Mouse (Mus musculus): ENCODE measurements at regions not wholly inside any gene's neighbourhood (a gene's known extent, or its start where the extent isn't known, plus 50 kb on each side); places are given as distances from the start of the nearest gene placed in this dataset.

DNA sequence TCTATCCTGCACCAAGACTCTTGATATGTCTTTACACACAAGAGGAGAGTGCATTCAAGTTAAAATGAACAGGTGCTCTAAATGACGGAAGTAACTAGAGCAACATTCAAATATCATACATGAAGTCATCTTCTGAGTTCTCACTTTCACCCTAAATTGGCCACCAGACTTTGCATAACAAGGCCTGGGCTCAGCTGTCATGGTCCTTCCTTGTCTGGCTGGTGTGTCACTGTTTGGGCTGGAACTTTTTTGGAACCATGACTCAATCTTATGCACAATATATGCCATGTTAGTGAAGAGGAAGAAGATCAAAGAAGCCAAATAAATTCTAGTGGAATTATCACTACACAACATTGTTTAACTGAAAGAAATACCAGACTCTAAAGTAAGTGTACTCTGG is 318.7 kb upstream of the BB014433 start:
- ATAC-seq (ENCODE audit: low FRiP score): no peak
- Histone ChIP-seq H3K27ac (ENCODE audit: low read depth, low read length) (no peak overlapping the region), H3K9ac (replicated peaks; ENCODE audit: low read length, poor library complexity, severe bottlenecking) (no peak overlapping the region), H3K4me3 (ENCODE audit: low read depth, low read length) (no peak overlapping the region), H3K27me3 (ENCODE audit: insufficient read depth, low read length) (no peaks in the 10 kb centered on the region), H3K36me3 (ENCODE audit: insufficient read depth, low read length) (no peaks in the 10 kb centered on the region), H3K4me2 (ENCODE audit: low read depth, low read length, poor library complexity, severe bottlenecking) (no peak overlapping the region), H3K9me3 (ENCODE audit: low read length) (no peaks in the 10 kb centered on the region), H3K4me1 (ENCODE audit: insufficient read depth, low read length) (no peaks in the 10 kb centered on the region)
- 98% methylated on average over 1 of the region's 1 CpGs for WGBS
- no peak for TF ChIP-seq CTCF (IDR thresholded peaks at IDR 0.05)
- DNase-seq (ENCODE audit: low spot score): no peak

DNA sequence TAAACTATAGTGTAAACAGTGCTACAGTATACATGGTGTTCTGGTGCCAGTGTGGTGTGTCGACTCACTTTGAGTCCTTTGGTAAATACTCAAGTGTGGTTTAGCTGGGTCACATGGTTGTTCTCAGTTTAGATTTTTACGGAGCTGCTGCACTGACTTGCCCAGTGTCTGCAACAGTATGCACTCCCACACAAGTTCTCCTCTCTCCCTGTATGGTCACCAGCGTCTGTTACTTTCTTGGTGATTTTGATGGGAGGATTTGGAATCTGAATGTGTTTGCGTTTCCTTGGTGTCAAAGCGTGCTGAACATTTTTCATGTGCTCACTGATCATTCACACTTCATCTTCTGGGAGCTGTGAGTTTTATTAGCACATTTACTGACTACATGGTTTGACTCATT is 298.3 kb upstream of the BB014433 start:
- Histone ChIP-seq H3K4me3 (ENCODE audit: low read depth, low read length) (no peak overlapping the region), H3K4me2 (ENCODE audit: low read depth, low read length, poor library complexity, severe bottlenecking) (no peak overlapping the region), H3K9ac (replicated peaks; ENCODE audit: low read length, poor library complexity, severe bottlenecking) (no peak overlapping the region), H3K4me1 (ENCODE audit: insufficient read depth, low read length) (no peaks in the 10 kb centered on the region), H3K27ac (ENCODE audit: low read depth, low read length) (no peak overlapping the region), H3K9me3 (ENCODE audit: low read length) (no peaks in the 10 kb centered on the region), H3K27me3 (ENCODE audit: insufficient read depth, low read length) (no peaks in the 10 kb centered on the region), H3K36me3 (ENCODE audit: insufficient read depth, low read length) (no peaks in the 10 kb centered on the region)
- ATAC-seq (ENCODE audit: low FRiP score): no peak
- TF ChIP-seq CTCF (IDR thresholded peaks at IDR 0.05): no peak
- DNase-seq (ENCODE audit: low spot score): no peak
- WGBS: 91% methylated on average over 5 of the region's 5 CpGs

DNA sequence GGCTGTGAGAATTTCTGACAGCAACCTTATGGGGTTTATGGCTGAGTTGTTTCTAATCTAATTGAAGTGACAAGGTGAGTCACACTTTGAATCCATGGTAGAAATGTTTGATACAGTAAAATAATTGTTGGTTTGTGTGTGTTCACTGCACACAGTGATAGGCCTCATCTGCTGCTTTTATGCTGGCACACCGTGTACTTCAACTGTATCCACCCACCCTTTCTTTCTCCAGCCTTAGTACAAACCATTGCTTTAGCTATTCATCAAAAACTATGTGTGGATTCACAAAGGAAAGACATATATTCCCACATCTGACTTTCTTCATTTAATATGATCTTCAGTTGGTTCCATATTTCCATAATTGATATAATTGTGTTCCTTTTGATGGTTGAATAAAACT is 297.7 kb upstream of the BB014433 start:
- no peak overlapping the region for H3K4me2 ChIP-seq (ENCODE audit: low read depth, low read length, poor library complexity, severe bottlenecking)
- H3K36me3 ChIP-seq (ENCODE audit: insufficient read depth, low read length): no peaks in the 10 kb centered on the region
- H3K9ac ChIP-seq (replicated peaks; ENCODE audit: low read length, poor library complexity, severe bottlenecking): no peak overlapping the region
- DNase-seq (ENCODE audit: low spot score) (no peak), ATAC-seq (ENCODE audit: low FRiP score) (no peak)
- H3K9me3 ChIP-seq (ENCODE audit: low read length): no peaks in the 10 kb centered on the region
- no peaks in the 10 kb centered on the region for H3K4me1 ChIP-seq (ENCODE audit: insufficient read depth, low read length)
- 96% methylated on average over 1 of the region's 1 CpGs for WGBS
- H3K4me3 ChIP-seq (ENCODE audit: low read depth, low read length): no peak overlapping the region
- H3K27ac ChIP-seq (ENCODE audit: low read depth, low read length): no peak overlapping the region
- no peak for TF ChIP-seq CTCF (IDR thresholded peaks at IDR 0.05)
- no peaks in the 10 kb centered on the region for H3K27me3 ChIP-seq (ENCODE audit: insufficient read depth, low read length)

DNA sequence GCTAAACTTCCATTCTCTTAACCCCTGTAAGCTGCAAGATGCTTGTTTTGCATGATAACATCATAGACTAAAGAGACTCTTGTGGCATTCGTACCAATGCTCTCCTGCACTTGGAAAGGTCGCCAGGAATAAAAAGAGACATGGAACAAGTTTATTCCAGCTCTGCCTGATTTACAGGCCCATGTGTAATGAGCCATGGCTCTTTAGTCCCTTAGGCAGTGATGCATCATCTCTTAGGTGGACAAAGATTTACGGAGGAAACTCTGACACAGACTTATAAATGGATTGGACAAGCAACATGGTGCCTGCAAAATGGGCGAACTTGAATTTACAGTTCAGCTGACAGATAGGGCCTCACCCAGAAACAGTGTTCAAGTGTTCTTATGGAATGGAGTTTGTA is 288.7 kb upstream of the BB014433 start:
- ATAC-seq (ENCODE audit: low FRiP score) (no peak), DNase-seq (ENCODE audit: low spot score) (no peak)
- no peak overlapping the region for H3K27ac ChIP-seq (ENCODE audit: low read depth, low read length)
- H3K4me1 ChIP-seq (ENCODE audit: insufficient read depth, low read length): no peaks in the 10 kb centered on the region
- WGBS: 84% methylated on average over 4 of the region's 4 CpGs
- no peaks in the 10 kb centered on the region for H3K36me3 ChIP-seq (ENCODE audit: insufficient read depth, low read length)
- TF ChIP-seq CTCF (IDR thresholded peaks at IDR 0.05): no peak
- no peaks in the 10 kb centered on the region for H3K27me3 ChIP-seq (ENCODE audit: insufficient read depth, low read length)
- no peak overlapping the region for H3K4me3 ChIP-seq (ENCODE audit: low read depth, low read length)
- no peak overlapping the region for H3K4me2 ChIP-seq (ENCODE audit: low read depth, low read length, poor library complexity, severe bottlenecking)
- no peaks in the 10 kb centered on the region for H3K9me3 ChIP-seq (ENCODE audit: low read length)
- H3K9ac ChIP-seq (replicated peaks; ENCODE audit: low read length, poor library complexity, severe bottlenecking): no peak overlapping the region

DNA sequence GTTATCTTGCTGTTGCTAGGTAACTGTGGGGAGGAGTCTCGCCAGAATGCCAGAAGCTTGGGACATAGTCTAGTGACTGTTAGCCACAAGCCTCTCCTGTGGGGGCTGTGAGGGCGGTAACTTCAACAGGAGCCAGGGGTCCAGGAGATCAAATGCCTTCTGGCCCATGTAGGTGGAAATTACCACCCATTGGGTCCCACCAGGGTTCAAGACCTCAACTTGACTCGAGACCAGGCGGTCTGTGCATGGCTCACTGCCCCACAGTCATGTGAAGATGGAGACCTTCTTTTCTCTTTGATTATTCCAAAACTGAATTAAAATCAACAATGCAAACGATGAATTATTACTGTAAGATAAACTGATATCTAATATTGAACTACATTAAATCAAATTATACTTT is 281.4 kb upstream of the BB014433 start:
- Histone ChIP-seq H3K4me1 (ENCODE audit: insufficient read depth, low read length) (no peaks in the 10 kb centered on the region), H3K9me3 (ENCODE audit: low read length) (no peaks in the 10 kb centered on the region), H3K9ac (replicated peaks; ENCODE audit: low read length, poor library complexity, severe bottlenecking) (no peak overlapping the region), H3K4me3 (ENCODE audit: low read depth, low read length) (no peak overlapping the region), H3K36me3 (ENCODE audit: insufficient read depth, low read length) (no peaks in the 10 kb centered on the region), H3K27me3 (ENCODE audit: insufficient read depth, low read length) (no peaks in the 10 kb centered on the region), H3K27ac (ENCODE audit: low read depth, low read length) (no peak overlapping the region), H3K4me2 (ENCODE audit: low read depth, low read length, poor library complexity, severe bottlenecking) (no peak overlapping the region)
- 50% methylated on average over 5 of the region's 5 CpGs for WGBS
- no peak for ATAC-seq (ENCODE audit: low FRiP score)
- DNase-seq (ENCODE audit: low spot score): no peak
- no peak for TF ChIP-seq CTCF (IDR thresholded peaks at IDR 0.05)

DNA sequence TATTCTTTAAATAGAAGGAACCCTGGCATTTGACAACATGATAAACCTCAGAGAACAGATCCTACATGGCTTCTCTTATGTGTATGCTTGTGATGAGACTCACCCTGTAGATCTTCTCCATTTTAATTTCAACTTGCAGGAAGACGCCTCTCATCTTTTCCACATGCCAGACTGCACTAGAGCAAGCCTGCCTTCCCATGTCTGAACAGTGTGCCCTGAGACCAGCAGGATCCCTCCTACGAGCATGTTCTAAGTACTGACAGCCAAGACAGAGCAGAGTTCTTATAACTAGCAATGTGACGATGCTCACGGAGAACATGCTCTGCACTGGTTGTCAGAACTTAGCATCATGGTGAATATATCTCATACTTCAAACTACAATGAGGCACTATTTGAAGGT is 277.5 kb upstream of the BB014433 start:
- Histone ChIP-seq H3K27ac (ENCODE audit: low read depth, low read length) (no peak overlapping the region), H3K36me3 (ENCODE audit: insufficient read depth, low read length) (no peaks in the 10 kb centered on the region), H3K9me3 (ENCODE audit: low read length) (no peaks in the 10 kb centered on the region), H3K9ac (replicated peaks; ENCODE audit: low read length, poor library complexity, severe bottlenecking) (no peak overlapping the region), H3K27me3 (ENCODE audit: insufficient read depth, low read length) (no peaks in the 10 kb centered on the region), H3K4me2 (ENCODE audit: low read depth, low read length, poor library complexity, severe bottlenecking) (no peak overlapping the region), H3K4me1 (ENCODE audit: insufficient read depth, low read length) (no peaks in the 10 kb centered on the region), H3K4me3 (ENCODE audit: low read depth, low read length) (no peak overlapping the region)
- TF ChIP-seq CTCF (IDR thresholded peaks at IDR 0.05): no peak
- 83% methylated on average over 4 of the region's 4 CpGs for WGBS
- DNase-seq (ENCODE audit: low spot score) (no peak), ATAC-seq (ENCODE audit: low FRiP score) (no peak)

Data from midbrain, postnatal 0 days (tissue).